Mouse (Mus musculus) small intestine, adult 2 months (tissue): ENCODE results near the gene Chst11.

ENCODE experiments used
- CTCF ChIP-seq: fragments of 200-500 bp; IDR thresholded peaks from 2 replicates; pipeline ENCODE4 v1.5.1; 2012; ENCODE audit warnings: low read depth, mild to moderate bottlenecking, control low read depth, inconsistent platforms, low read length, moderate library complexity, mixed read lengths; ENCODE audit not compliant: insufficient replicate concordance, insufficient read length; ENCODE audit errors: extremely low read depth
- POLR2A ChIP-seq: fragments of 200-500 bp; IDR thresholded peaks from 2 replicates; pipeline ENCODE4 v1.6.1; 2012; ENCODE audit warnings: low read depth, mild to moderate bottlenecking, control low read depth, inconsistent platforms, low read length, moderate library complexity

GRCm38 (mm10) chr10:83178151-83178550 is 192.9 kb downstream of the Chst11 start:
- no peak for TF ChIP-seq CTCF
- TF ChIP-seq POLR2A, result no peak
